Comparison of ENCODE assay signal across 16 mouse cellular contexts in genomic region chr13:28425116-28425515, GRCm38 (mm10).
A peak's percentile ranks its signal among the peaks of the same experiment; 100 is the strongest.
DNase-seq lines count a peak whose midpoint lies in the region; ATAC-seq and TF ChIP-seq lines count a peak whose summit lies in the region.
"Had no signal": no experiment of that assay in that cellular context is flagged by ENCODE, and none has a peak within 500 bp of the region (broad histone marks: within the 10 kb centered on the region; RNA-seq: fewer than 3 reads in every experiment).

No protein-coding gene starts in this region.

- 59% methylated on average over 3 of the region's 3 CpGs for WGBS in forebrain, embryonic 13.5 days
- 73% methylated on average over 3 of the region's 3 CpGs for WGBS in forebrain, embryonic 12.5 days
- 72% methylated on average over 3 of the region's 3 CpGs for WGBS in hindbrain, embryonic 12.5 days
- WGBS in hindbrain, postnatal 0 days = 52% methylated on average over 3 of the region's 3 CpGs
- 51% methylated on average over 3 of the region's 3 CpGs for WGBS in neural tube, embryonic 11.5 days
- 74% methylated on average over 3 of the region's 3 CpGs for WGBS in limb, embryonic 10.5 days
- WGBS in kidney, embryonic 14.5 days = 61% methylated on average over 3 of the region's 3 CpGs

- no peaks in the 10 kb centered on the region for H3K27me3 ChIP-seq in forebrain, embryonic 13.5 days
- no peaks in the 10 kb centered on the region for H3K27me3 ChIP-seq in forebrain, embryonic 12.5 days
- no peaks in the 10 kb centered on the region for H3K27me3 ChIP-seq in hindbrain, embryonic 12.5 days
- H3K27me3 ChIP-seq in hindbrain, postnatal 0 days (ENCODE audit: insufficient read depth, low read length) = no peaks in the 10 kb centered on the region
- no peaks in the 10 kb centered on the region for H3K27me3 ChIP-seq in neural tube, embryonic 11.5 days (ENCODE audit: control insufficient read depth, insufficient read depth, low read length)
- H3K27me3 ChIP-seq in limb, embryonic 10.5 days (ENCODE audit: low read depth, poor library complexity, severe bottlenecking) = no peaks in the 10 kb centered on the region
- H3K27me3 ChIP-seq in kidney, embryonic 14.5 days (ENCODE audit: control insufficient read depth, insufficient read depth, low read length) = no peaks in the 10 kb centered on the region
- H3K27me3 ChIP-seq: liver, embryonic 13.5 days had no signal

- H3K4me1 ChIP-seq in forebrain, embryonic 13.5 days = peaks cover 36% of the 10 kb centered on the region
- peaks cover 15% of the 10 kb centered on the region for H3K4me1 ChIP-seq in forebrain, embryonic 12.5 days
- H3K4me1 ChIP-seq in hindbrain, embryonic 12.5 days = peaks cover 15% of the 10 kb centered on the region
- H3K4me1 ChIP-seq in hindbrain, postnatal 0 days (ENCODE audit: insufficient read depth, low read length) = peaks cover 8% of the 10 kb centered on the region; the same call in 1 of the 2 replicates
- H3K4me1 ChIP-seq in neural tube, embryonic 11.5 days (ENCODE audit: control insufficient read depth, insufficient read depth, low read length) = peaks cover 10% of the 10 kb centered on the region
- H3K4me1 ChIP-seq in limb, embryonic 10.5 days = peaks cover 12% of the 10 kb centered on the region
- peaks cover 8% of the 10 kb centered on the region; the same call in 1 of the 2 replicates for H3K4me1 ChIP-seq in kidney, embryonic 14.5 days (ENCODE audit: control insufficient read depth, insufficient read depth, low read length)

- peak; percentile 60 for ATAC-seq in forebrain, embryonic 13.5 days
- ATAC-seq in forebrain, embryonic 12.5 days (ENCODE audit: low FRiP score) = no peak
- ATAC-seq in hindbrain, embryonic 12.5 days (ENCODE audit: low FRiP score) = no peak
- no peak for ATAC-seq in hindbrain, postnatal 0 days
- ATAC-seq in neural tube, embryonic 11.5 days (ENCODE audit: insufficient read depth, low FRiP score, low TSS enrichment) = no peak
- no peak for ATAC-seq in kidney, embryonic 14.5 days (ENCODE audit: low FRiP score, low TSS enrichment)

- peak overlapping the region; percentile 15; the same call in 1 of the 2 replicates for H3K27ac ChIP-seq in forebrain, embryonic 13.5 days
- no peak overlapping the region for H3K27ac ChIP-seq in forebrain, embryonic 12.5 days
- H3K27ac ChIP-seq in hindbrain, embryonic 12.5 days = peak overlapping the region; percentile 55; the same call in 1 of the 2 replicates
- H3K27ac ChIP-seq in hindbrain, postnatal 0 days = no peak overlapping the region
- 0 out of 2 replicates have a peak overlapping the region, but pooled peaks have one; percentile 31 for H3K27ac ChIP-seq in neural tube, embryonic 11.5 days (ENCODE audit: low read depth, low read length)
- peak overlapping the region; percentile 39; the same call in 1 of the 2 replicates for H3K27ac ChIP-seq in limb, embryonic 10.5 days
- H3K27ac ChIP-seq in kidney, embryonic 14.5 days (ENCODE audit: low read depth, low read length) = no peak overlapping the region
- H3K27ac ChIP-seq: kidney, postnatal 0 days; liver, embryonic 13.5 days had no signal

- DNase-seq in hindbrain, postnatal 0 days (ENCODE audit: low spot score) = no peak
- no peak for DNase-seq in neural tube, embryonic 11.5 days (ENCODE audit: low spot score)
- no peak for DNase-seq in neural tube, embryonic 10.5 days (ENCODE audit: extremely low spot score, low spot score)
- no peak for DNase-seq in limb, embryonic 10.5 days (ENCODE audit: low spot score)
- DNase-seq: cerebellum, postnatal 14 days; heart, adult 11 months; layer of hippocampus, postnatal 36 days; left cerebral cortex, postnatal 4 days; liver, embryonic 13.5 days; thymus, postnatal 4 days had no signal

- no peak overlapping the region for H3K4me3 ChIP-seq in forebrain, embryonic 13.5 days
- H3K4me3 ChIP-seq in forebrain, embryonic 12.5 days (replicated peaks) = no peak overlapping the region
- H3K4me3 ChIP-seq in hindbrain, embryonic 12.5 days = no peak overlapping the region
- H3K4me3 ChIP-seq in hindbrain, postnatal 0 days (ENCODE audit: low read length) = no peak overlapping the region
- H3K4me3 ChIP-seq in neural tube, embryonic 11.5 days (ENCODE audit: low read depth, low read length) = no peak overlapping the region
- H3K4me3 ChIP-seq in limb, embryonic 10.5 days = no peak overlapping the region
- H3K4me3 ChIP-seq in kidney, embryonic 14.5 days (ENCODE audit: low read length) = no peak overlapping the region
- H3K4me3 ChIP-seq: erythroblast, embryonic 14.5 days; liver, embryonic 13.5 days had no signal

- H3K4me2 ChIP-seq in forebrain, embryonic 13.5 days = no peak overlapping the region
- no peak overlapping the region for H3K4me2 ChIP-seq in forebrain, embryonic 12.5 days
- no peak overlapping the region for H3K4me2 ChIP-seq in hindbrain, embryonic 12.5 days (replicated peaks)
- H3K4me2 ChIP-seq in hindbrain, postnatal 0 days (ENCODE audit: low read depth, low read length) = no peak overlapping the region
- H3K4me2 ChIP-seq in neural tube, embryonic 11.5 days (ENCODE audit: low read depth) = no peak overlapping the region
- H3K4me2 ChIP-seq in kidney, embryonic 14.5 days (replicated peaks; ENCODE audit: low read depth, low read length) = no peak overlapping the region
- H3K4me2 ChIP-seq: liver, embryonic 13.5 days had no signal

- no peak for TF ChIP-seq CTCF in hindbrain, postnatal 0 days (IDR thresholded peaks at IDR 0.05; ENCODE audit: low read depth)

- H3K9me3 ChIP-seq in forebrain, embryonic 13.5 days (replicated peaks) = no peaks in the 10 kb centered on the region
- H3K9me3 ChIP-seq in forebrain, embryonic 12.5 days = no peaks in the 10 kb centered on the region
- H3K9me3 ChIP-seq in hindbrain, embryonic 12.5 days (replicated peaks) = no peaks in the 10 kb centered on the region
- H3K9me3 ChIP-seq in hindbrain, postnatal 0 days (ENCODE audit: low read length) = no peaks in the 10 kb centered on the region
- no peaks in the 10 kb centered on the region for H3K9me3 ChIP-seq in neural tube, embryonic 11.5 days (ENCODE audit: control insufficient read depth, low read length)
- no peaks in the 10 kb centered on the region for H3K9me3 ChIP-seq in limb, embryonic 10.5 days (replicated peaks)
- no peaks in the 10 kb centered on the region for H3K9me3 ChIP-seq in kidney, embryonic 14.5 days (ENCODE audit: control insufficient read depth, low read length)
- H3K9me3 ChIP-seq: liver, embryonic 13.5 days had no signal

- no peak overlapping the region for H3K9ac ChIP-seq in forebrain, embryonic 13.5 days
- no peak overlapping the region for H3K9ac ChIP-seq in forebrain, embryonic 12.5 days
- H3K9ac ChIP-seq in hindbrain, embryonic 12.5 days = no peak overlapping the region
- no peak overlapping the region for H3K9ac ChIP-seq in hindbrain, postnatal 0 days (replicated peaks; ENCODE audit: low read length)
- no peak overlapping the region for H3K9ac ChIP-seq in neural tube, embryonic 11.5 days (ENCODE audit: low read length)
- no peak overlapping the region for H3K9ac ChIP-seq in kidney, embryonic 14.5 days (ENCODE audit: low read depth, low read length)
- H3K9ac ChIP-seq: liver, embryonic 13.5 days had no signal

- H3K36me3 ChIP-seq in forebrain, embryonic 13.5 days (ENCODE audit: poor library complexity, severe bottlenecking) = no peaks in the 10 kb centered on the region
- no peaks in the 10 kb centered on the region for H3K36me3 ChIP-seq in forebrain, embryonic 12.5 days (replicated peaks)
- H3K36me3 ChIP-seq in hindbrain, embryonic 12.5 days = no peaks in the 10 kb centered on the region
- H3K36me3 ChIP-seq in hindbrain, postnatal 0 days (ENCODE audit: insufficient read depth, low read length) = no peaks in the 10 kb centered on the region
- no peaks in the 10 kb centered on the region for H3K36me3 ChIP-seq in neural tube, embryonic 11.5 days (ENCODE audit: control insufficient read depth, insufficient read depth, low read length)
- H3K36me3 ChIP-seq in limb, embryonic 10.5 days = no peaks in the 10 kb centered on the region
- no peaks in the 10 kb centered on the region for H3K36me3 ChIP-seq in kidney, embryonic 14.5 days (ENCODE audit: control insufficient read depth, insufficient read depth, low read length)
- H3K36me3 ChIP-seq: liver, embryonic 13.5 days had no signal

Comparison
In these comparisons a context has a peak if more than half of its experiments do, and no peak if none do; other contexts are left out.
1. H3K27ac ChIP-seq: peak in forebrain, embryonic 13.5 days (single experiment), hindbrain, embryonic 12.5 days (single experiment), neural tube, embryonic 11.5 days (single experiment) and limb, embryonic 10.5 days (single experiment); none in forebrain, embryonic 12.5 days (single experiment), hindbrain, postnatal 0 days (single experiment) and kidney, embryonic 14.5 days (single experiment).